Mouse (Mus musculus): ENCODE data around the gene Tmc6.

- TF ChIP-seq CTCF (IDR thresholded peaks at IDR 0.05; ENCODE audit: low read depth, low read length) (no peak), POLR2A (IDR thresholded peaks at IDR 0.05; ENCODE audit: extremely low read depth, insufficient read depth, low read length) (no peak)
Measured at GRCm38 (mm10) chr11:117749414-117749813, 32.6 kb downstream of the Tmc6 start.
